Mouse (Mus musculus) neural tube, embryonic 12.5 days (tissue): ENCODE measurements at regions not wholly inside any gene's neighbourhood (a gene's known extent, or its start where the extent isn't known, plus 50 kb on each side); places are given as distances from the start of the nearest gene placed in this dataset.

Experiments
- ATAC-seq: fragments of 200-750 bp; cut with Nextera tagmentation; 2 replicates; pipeline ENCODE4 v1.8.0; 2017; ENCODE audit warnings: low read depth, mild to moderate bottlenecking, moderate TSS enrichment, moderate library complexity; ENCODE audit not compliant: low FRiP score
- H3K27ac ChIP-seq: fragments of 300-500 bp; sonication (generic); 2 replicates; pipeline ENCODE4 v1.5.1; 2016
- H3K27me3 ChIP-seq: fragments of 300-500 bp; sonication (generic); replicated peaks from 2 replicates; pipeline ENCODE4 v1.6.1; 2016; ENCODE audit warnings: mild to moderate bottlenecking
- H3K36me3 ChIP-seq: fragments of 300-500 bp; sonication (generic); 2 replicates; pipeline ENCODE4 v1.6.1; 2016; ENCODE audit warnings: mild to moderate bottlenecking
- H3K4me1 ChIP-seq: fragments of 300-500 bp; sonication (generic); 2 replicates; pipeline ENCODE4 v1.6.1; 2016
- H3K4me2 ChIP-seq: fragments of 300-500 bp; sonication (generic); replicated peaks from 2 replicates; pipeline ENCODE4 v1.6.1; 2016; ENCODE audit warnings: mild to moderate bottlenecking
- H3K4me3 ChIP-seq: fragments of 300-500 bp; sonication (generic); 2 replicates; pipeline ENCODE4 v1.5.1; 2016
- H3K9ac ChIP-seq: fragments of 300-500 bp; sonication (generic); 2 replicates; pipeline ENCODE4 v1.6.1; 2016; ENCODE audit warnings: mild to moderate bottlenecking
- H3K9me3 ChIP-seq: fragments of 300-500 bp; sonication (generic); 2 replicates; pipeline ENCODE4 v1.6.1; 2016; ENCODE audit warnings: mild to moderate bottlenecking
- WGBS: fragments of 180-500 bp; shearing (Covaris S2); methylation state at CpG from one replicate; pipeline ENCODE4 v1.1.7; 2016; 5-methylcytosine and 5-hydroxymethylcytosine counted together

GRCm38 (mm10) chr19:52878812-52879502 is 161.1 kb downstream of the Xpnpep1 start:
- H3K27me3 ChIP-seq, result no peaks in the 10 kb centered on the region
- no peak overlapping the region for H3K9ac ChIP-seq
- no peaks in the 10 kb centered on the region for H3K9me3 ChIP-seq
- ATAC-seq, result no peak
- no peak overlapping the region for H3K27ac ChIP-seq
- WGBS, result 90% methylated on average over 6 of the region's 6 CpGs
- no peak overlapping the region for H3K4me2 ChIP-seq
- H3K36me3 ChIP-seq, result no peaks in the 10 kb centered on the region
- no peaks in the 10 kb centered on the region for H3K4me1 ChIP-seq
- H3K4me3 ChIP-seq, result no peak overlapping the region

DNA sequence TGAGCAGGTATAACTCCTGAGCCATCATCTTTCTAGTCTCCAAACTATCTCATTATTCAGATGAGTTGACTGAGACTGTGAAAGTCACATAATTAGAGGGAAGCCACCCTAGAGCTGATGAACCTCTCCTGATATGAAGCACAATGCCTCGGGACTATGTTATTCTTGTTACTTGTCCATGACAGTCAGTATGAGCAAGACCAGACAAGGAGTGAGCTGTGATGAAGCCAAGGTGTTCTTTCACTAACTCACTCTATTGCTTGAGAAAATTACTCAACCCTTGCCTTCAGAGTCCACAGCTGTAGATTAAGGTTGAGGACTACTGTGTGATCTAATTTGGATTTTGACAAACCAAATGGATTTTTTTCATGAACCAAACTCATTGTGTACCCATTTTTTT is 173.4 kb downstream of the Xpnpep1 start:
- Histone ChIP-seq H3K4me3 (no peak overlapping the region), H3K9ac (no peak overlapping the region), H3K27me3 (no peaks in the 10 kb centered on the region), H3K9me3 (no peaks in the 10 kb centered on the region), H3K4me2 (no peak overlapping the region), H3K27ac (no peak overlapping the region), H3K4me1 (no peaks in the 10 kb centered on the region), H3K36me3 (no peaks in the 10 kb centered on the region)
- ATAC-seq, result no peak
- 88% methylated on average over 1 of the region's 1 CpGs for WGBS

- no peak overlapping the region for H3K4me2 ChIP-seq
- H3K4me3 ChIP-seq, result no peak overlapping the region
- no peaks in the 10 kb centered on the region for H3K27me3 ChIP-seq
- no peak overlapping the region for H3K9ac ChIP-seq
- H3K36me3 ChIP-seq, result no peaks in the 10 kb centered on the region
- ATAC-seq, result no peak
- 45% methylated on average over 9 of the region's 9 CpGs for WGBS
- H3K27ac ChIP-seq, result no peak overlapping the region
- H3K9me3 ChIP-seq, result no peaks in the 10 kb centered on the region
- H3K4me1 ChIP-seq, result no peaks in the 10 kb centered on the region
These were observed 178.4 kb downstream of the Xpnpep1 start for GRCm38 (mm10) chr19:52861576-52861975.

GRCm38 (mm10) chr19:52854068-52854682 is 185.8 kb downstream of the Xpnpep1 start:
- Histone ChIP-seq H3K4me1 (no peaks in the 10 kb centered on the region), H3K9ac (no peak overlapping the region), H3K36me3 (no peaks in the 10 kb centered on the region), H3K27ac (no peak overlapping the region), H3K9me3 (no peaks in the 10 kb centered on the region), H3K4me2 (no peak overlapping the region), H3K27me3 (no peaks in the 10 kb centered on the region), H3K4me3 (no peak overlapping the region)
- 89% methylated on average over 7 of the region's 7 CpGs for WGBS
- ATAC-seq, result no peak

GRCm38 (mm10) chr19:52816202-52816601 is 223.8 kb downstream of the Xpnpep1 start:
- H3K36me3 ChIP-seq, result no peaks in the 10 kb centered on the region
- no peak overlapping the region for H3K27ac ChIP-seq
- 88% methylated on average over 7 of the region's 7 CpGs for WGBS
- H3K9ac ChIP-seq, result no peak overlapping the region
- no peaks in the 10 kb centered on the region for H3K4me1 ChIP-seq
- H3K4me3 ChIP-seq, result no peak overlapping the region
- no peak overlapping the region for H3K4me2 ChIP-seq
- H3K9me3 ChIP-seq, result no peaks in the 10 kb centered on the region
- ATAC-seq, result no peak
- no peaks in the 10 kb centered on the region for H3K27me3 ChIP-seq

DNA sequence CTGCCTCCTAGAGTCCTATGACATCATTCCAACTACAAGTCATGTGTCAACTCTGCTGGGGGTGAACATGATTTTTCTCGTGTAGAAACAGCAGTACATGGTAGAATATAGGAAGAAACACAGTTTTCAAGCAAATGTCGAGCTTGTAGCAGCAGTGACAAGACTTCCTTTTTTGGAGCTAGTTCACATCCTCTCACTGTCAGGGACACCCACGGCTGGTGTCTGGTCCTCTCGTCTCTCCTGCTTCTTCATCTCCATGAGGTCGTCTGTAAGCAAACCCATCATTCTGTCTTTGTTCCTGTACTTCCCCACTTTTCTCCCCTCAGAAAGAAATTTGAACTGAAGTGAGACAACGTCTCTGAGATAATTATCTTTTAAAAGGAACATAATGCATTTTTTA is 228.0 kb downstream of the Xpnpep1 start:
- H3K36me3 ChIP-seq, result no peaks in the 10 kb centered on the region
- no peak for ATAC-seq
- H3K9ac ChIP-seq, result no peak overlapping the region
- 79% methylated on average over 6 of the region's 6 CpGs for WGBS
- H3K4me3 ChIP-seq, result no peak overlapping the region
- no peaks in the 10 kb centered on the region for H3K4me1 ChIP-seq
- no peaks in the 10 kb centered on the region for H3K27me3 ChIP-seq
- H3K4me2 ChIP-seq, result no peak overlapping the region
- no peaks in the 10 kb centered on the region for H3K9me3 ChIP-seq
- H3K27ac ChIP-seq, result no peak overlapping the region

GRCm38 (mm10) chr19:52788802-52789201 is 251.2 kb downstream of the Xpnpep1 start:
- H3K27ac ChIP-seq, result no peak overlapping the region
- ATAC-seq, result no peak
- 87% methylated on average over 3 of the region's 3 CpGs for WGBS

GRCm38 (mm10) chr19:52768761-52769388 is 271.1 kb downstream of the Xpnpep1 start:
- no peak overlapping the region for H3K4me3 ChIP-seq
- H3K4me1 ChIP-seq, result no peaks in the 10 kb centered on the region
- H3K27me3 ChIP-seq, result no peaks in the 10 kb centered on the region
- no peak overlapping the region for H3K9ac ChIP-seq
- 88% methylated on average over 4 of the region's 4 CpGs for WGBS
- H3K4me2 ChIP-seq, result no peak overlapping the region
- H3K9me3 ChIP-seq, result 0 out of 2 replicates have a peak, but pooled peaks cover 5% of the 10 kb centered on the region
- H3K36me3 ChIP-seq, result no peaks in the 10 kb centered on the region
- H3K27ac ChIP-seq, result no peak overlapping the region
- no peak for ATAC-seq

More at GRCm38 (mm10) chr19:52788802-52789201, 251.2 kb downstream of the Xpnpep1 start:
- Histone ChIP-seq H3K4me2 (no peak overlapping the region), H3K9ac (no peak overlapping the region), H3K9me3 (no peaks in the 10 kb centered on the region), H3K27me3 (no peaks in the 10 kb centered on the region), H3K4me1 (no peaks in the 10 kb centered on the region), H3K36me3 (no peaks in the 10 kb centered on the region), H3K4me3 (no peak overlapping the region)

GRCm38 (mm10) chr19:52768117-52768516 is 271.9 kb downstream of the Xpnpep1 start:
- no peak overlapping the region for H3K27ac ChIP-seq
- 86% methylated on average over 5 of the region's 5 CpGs for WGBS
- no peak overlapping the region for H3K9ac ChIP-seq
- no peak for ATAC-seq
- no peaks in the 10 kb centered on the region for H3K36me3 ChIP-seq
- no peaks in the 10 kb centered on the region for H3K27me3 ChIP-seq
- H3K9me3 ChIP-seq, result 0 out of 2 replicates have a peak, but pooled peaks cover 5% of the 10 kb centered on the region
- H3K4me2 ChIP-seq, result no peak overlapping the region
- H3K4me1 ChIP-seq, result no peaks in the 10 kb centered on the region
- H3K4me3 ChIP-seq, result no peak overlapping the region

DNA sequence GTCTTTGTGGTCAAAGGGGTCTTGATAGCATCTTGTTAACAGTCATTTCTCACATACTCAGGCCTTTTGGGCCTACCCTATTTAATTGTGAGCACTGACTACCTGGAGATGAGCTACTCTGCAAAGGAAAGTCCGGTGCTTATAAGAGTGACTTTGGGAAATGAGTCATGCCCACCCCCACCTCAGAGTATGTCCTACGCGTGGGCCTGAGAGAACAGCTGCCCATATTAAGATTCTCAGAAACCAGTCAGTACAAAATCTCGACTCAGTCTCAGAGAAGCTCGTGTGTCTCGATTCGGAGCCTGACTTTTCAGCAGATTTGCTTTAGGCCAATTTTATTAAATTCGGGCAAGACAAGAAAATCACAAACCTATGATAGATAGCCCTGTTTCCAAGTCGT is 301.1 kb downstream of the Xpnpep1 start:
- H3K4me2 ChIP-seq, result no peak overlapping the region
- H3K4me1 ChIP-seq, result no peaks in the 10 kb centered on the region
- H3K9me3 ChIP-seq, result no peaks in the 10 kb centered on the region
- no peaks in the 10 kb centered on the region for H3K27me3 ChIP-seq
- 94% methylated on average over 9 of the region's 9 CpGs for WGBS
- no peak overlapping the region for H3K9ac ChIP-seq
- no peaks in the 10 kb centered on the region for H3K36me3 ChIP-seq
- no peak for ATAC-seq
- H3K4me3 ChIP-seq, result no peak overlapping the region
- H3K27ac ChIP-seq, result no peak overlapping the region

DNA sequence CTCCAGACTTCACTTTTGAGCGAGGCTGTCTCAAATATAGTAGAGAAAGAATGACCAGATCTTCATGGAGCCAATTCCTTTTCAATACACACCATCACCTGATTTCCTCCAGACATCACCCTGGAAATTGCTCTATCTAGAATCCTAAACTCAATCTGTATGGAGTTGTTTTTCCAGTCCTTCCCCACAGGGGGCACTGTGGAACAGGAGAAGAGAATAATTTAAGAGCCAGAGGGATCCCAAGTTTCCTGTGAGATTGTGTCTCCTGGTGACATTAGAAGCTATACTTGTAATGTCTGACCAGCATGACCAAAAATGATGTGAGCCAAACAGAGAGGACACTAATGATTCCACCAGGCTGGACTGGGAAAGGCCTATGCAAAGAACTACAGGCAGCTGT is 318.2 kb downstream of the Xpnpep1 start:
- Histone ChIP-seq H3K9me3 (no peaks in the 10 kb centered on the region), H3K9ac (no peak overlapping the region), H3K27ac (no peak overlapping the region), H3K4me2 (no peak overlapping the region), H3K4me1 (no peaks in the 10 kb centered on the region), H3K27me3 (no peaks in the 10 kb centered on the region), H3K4me3 (no peak overlapping the region), H3K36me3 (no peaks in the 10 kb centered on the region)
- 28% methylated on average over 1 of the region's 1 CpGs for WGBS
- ATAC-seq, result no peak

DNA sequence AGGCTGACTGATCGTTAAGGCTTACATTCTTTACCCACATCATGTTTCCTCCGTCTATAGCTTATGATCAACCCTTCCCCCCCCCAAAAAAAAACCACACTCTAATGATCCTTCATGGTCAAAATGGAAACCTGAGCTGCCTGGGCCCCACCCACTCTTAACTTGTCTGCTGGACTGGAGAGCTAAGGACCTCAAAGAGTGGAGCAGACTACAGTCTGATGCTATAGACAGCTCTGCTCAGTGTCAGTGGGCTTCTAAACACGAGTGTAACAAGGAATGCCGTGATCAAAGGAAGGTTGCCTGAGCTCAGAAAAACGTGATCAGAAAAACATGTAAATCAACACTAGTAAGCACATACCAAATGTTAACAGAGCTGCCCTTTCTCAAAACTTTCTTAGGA is 324.7 kb downstream of the Xpnpep1 start:
- no peak overlapping the region for H3K27ac ChIP-seq
- no peak overlapping the region for H3K4me3 ChIP-seq
- H3K27me3 ChIP-seq, result no peaks in the 10 kb centered on the region
- H3K4me1 ChIP-seq, result no peaks in the 10 kb centered on the region
- H3K9me3 ChIP-seq, result no peaks in the 10 kb centered on the region
- no peaks in the 10 kb centered on the region for H3K36me3 ChIP-seq
- no peak overlapping the region for H3K4me2 ChIP-seq
- 78% methylated on average over 5 of the region's 5 CpGs for WGBS
- ATAC-seq, result no peak
- H3K9ac ChIP-seq, result no peak overlapping the region
